Mouse (Mus musculus) gastrocnemius, postnatal 36 days (tissue): ENCODE results near the gene Gls2. TPM values are rescaled to one million over a fixed set of nuclear protein-coding genes. Genes with fewer than 3 reads are reported as not detected.
A peak's percentile ranks its signal among the peaks of the same experiment; 100 is the strongest.

Source experiments
- DNase-seq, 2 experiments: peaks; one replicate each; pipeline ENCODE4 v3.0.0; 2022
- intact Hi-C: fragments of 180-260 bp; cut with DNase I; formaldehyde crosslinking; loops from one replicate; pipeline ENCODE4 v1.15.1; 2025
- total RNA-seq, 2 experiments: library from RNA; stranded (reverse); gene quantifications; 2 replicates each; pipeline ENCODE4 v1.2.3; 2021

Gls2 gene
- total RNA-seq, 2 experiments from 2014 or later, result 0.35 to 0.59 TPM

GRCm38 (mm10) chr10:128227592-128227991 lies 33.3 kb downstream of the Gls2 start:
- intact Hi-C loops, result no loop called here
- DNase-seq, result no peak

GRCm38 (mm10) chr10:128228009-128228408 lies 33.8 kb downstream of the Gls2 start:
- intact Hi-C loops, result no loop called here

GRCm38 (mm10) chr10:128230582-128230981 lies 36.3 kb downstream of the Gls2 start:
- no peak for DNase-seq
- intact Hi-C loops, result no loop called here

More at GRCm38 (mm10) chr10:128228009-128228408, 33.8 kb downstream of the Gls2 start:
- no peak for DNase-seq

GRCm38 (mm10) chr10:128231146-128231545 lies 36.9 kb downstream of the Gls2 start:
- intact Hi-C loops, result no loop called here

GRCm38 (mm10) chr10:128231697-128232419 lies 37.6 kb downstream of the Gls2 start, which contains the start of gene Timeless:
Gene Timeless, plus strand, starts transcription at chr10:128232065.
- intact Hi-C loops, result loop anchor here (1.0 kb wide), 1 partner anchor 20 kb away; no protein-coding TSS in a partner anchor
- peak; percentile 82 to 91 for DNase-seq

More at GRCm38 (mm10) chr10:128231146-128231545, 36.9 kb downstream of the Gls2 start:
- no peak for DNase-seq

- intact Hi-C loops, result loop anchor here (1.0 kb wide), 1 partner anchor 20 kb away; no protein-coding TSS in a partner anchor
- DNase-seq, result no peak
Measured at GRCm38 (mm10) chr10:128232420-128232985, 38.2 kb downstream of the Gls2 start.

- no peak for DNase-seq
- intact Hi-C loops, result no loop called here
Measured at GRCm38 (mm10) chr10:128236321-128236720, 42.1 kb downstream of the Gls2 start.

- intact Hi-C loops, result no loop called here
- DNase-seq, result peak; percentile 31
Measured at GRCm38 (mm10) chr10:128237807-128238480, 43.7 kb downstream of the Gls2 start.

- intact Hi-C loops, result no loop called here
- DNase-seq, result no peak
Measured at GRCm38 (mm10) chr10:128239140-128239539, 44.9 kb downstream of the Gls2 start.

- no peak for DNase-seq
- intact Hi-C loops, result no loop called here
Measured at GRCm38 (mm10) chr10:128240131-128240530, 45.9 kb downstream of the Gls2 start.

- DNase-seq, result no peak
- intact Hi-C loops, result no loop called here
Measured at GRCm38 (mm10) chr10:128243252-128243651, 49.0 kb downstream of the Gls2 start.

GRCm38 (mm10) chr10:128244121-128244520 lies 49.9 kb downstream of the Gls2 start:
- intact Hi-C loops, result no loop called here

GRCm38 (mm10) chr10:128247020-128247732 lies 52.9 kb downstream of the Gls2 start:
- peak in 1 of 2 experiments; percentile 51 for DNase-seq
- intact Hi-C loops, result no loop called here

More at GRCm38 (mm10) chr10:128244121-128244520, 49.9 kb downstream of the Gls2 start:
- DNase-seq, result no peak

- intact Hi-C loops, result no loop called here
- no peak for DNase-seq
Measured at GRCm38 (mm10) chr10:128250565-128250964, 56.3 kb downstream of the Gls2 start.

- intact Hi-C loops, result no loop called here
- DNase-seq, result no peak
Measured at GRCm38 (mm10) chr10:128253677-128254255, 59.5 kb downstream of the Gls2 start, which contains the start of gene Apon. Gene Apon, plus strand, starts transcription at chr10:128254096.

GRCm38 (mm10) chr10:128255925-128256324 lies 61.7 kb downstream of the Gls2 start:
- intact Hi-C loops, result no loop called here
- no peak for DNase-seq

GRCm38 (mm10) chr10:128256328-128256727 lies 62.1 kb downstream of the Gls2 start:
- DNase-seq, result no peak
- intact Hi-C loops, result no loop called here

GRCm38 (mm10) chr10:128258953-128259352 lies 64.7 kb downstream of the Gls2 start:
- no peak for DNase-seq
- intact Hi-C loops, result no loop called here
